Mouse (Mus musculus): Measurements from ENCODE around the gene Spata13.
A peak's percentile ranks its signal among the peaks of the same experiment; 100 is the strongest.

Gene Spata13

GRCm38 (mm10) chr14:60633961-60634864 is at the start of gene Spata13:
Gene Spata13 (plus strand): TSS chr14:60634001.
- DNase-seq (ENCODE audit: low spot score): peak; percentile 98

- DNase-seq (ENCODE audit: low spot score): peak; percentile 58
Observed at GRCm38 (mm10) chr14:60586687-60587453, 46.9 kb upstream of the Spata13 start.

GRCm38 (mm10) chr14:60589001-60589400 is 44.8 kb upstream of the Spata13 start:
- DNase-seq (ENCODE audit: low spot score): no peak

- DNase-seq (ENCODE audit: low spot score): no peak
Observed at GRCm38 (mm10) chr14:60592339-60592738, 41.5 kb upstream of the Spata13 start.

- DNase-seq (ENCODE audit: low spot score): no peak
Observed at GRCm38 (mm10) chr14:60592822-60593221, 41.0 kb upstream of the Spata13 start.

GRCm38 (mm10) chr14:60597571-60597970 is 36.2 kb upstream of the Spata13 start:
- peak; percentile 30 for DNase-seq (ENCODE audit: low spot score)

- DNase-seq (ENCODE audit: low spot score): no peak
Observed at GRCm38 (mm10) chr14:60599044-60599443, 34.8 kb upstream of the Spata13 start.

- no peak for DNase-seq (ENCODE audit: low spot score)
Observed at GRCm38 (mm10) chr14:60605564-60605963, 28.2 kb upstream of the Spata13 start.

- DNase-seq (ENCODE audit: low spot score): no peak
Observed at GRCm38 (mm10) chr14:60606194-60606593, 27.6 kb upstream of the Spata13 start.

GRCm38 (mm10) chr14:60607743-60608142 is 26.1 kb upstream of the Spata13 start:
- DNase-seq (ENCODE audit: low spot score): no peak

GRCm38 (mm10) chr14:60609160-60609559 is 24.6 kb upstream of the Spata13 start:
- DNase-seq (ENCODE audit: low spot score): no peak

GRCm38 (mm10) chr14:60612671-60613070 is 21.1 kb upstream of the Spata13 start:
- peak; percentile 75 for DNase-seq (ENCODE audit: low spot score)

- no peak for DNase-seq (ENCODE audit: low spot score)
Observed at GRCm38 (mm10) chr14:60621076-60621475, 12.7 kb upstream of the Spata13 start.

GRCm38 (mm10) chr14:60625486-60625885 is 8.3 kb upstream of the Spata13 start:
- no peak for DNase-seq (ENCODE audit: low spot score)

- no peak for DNase-seq (ENCODE audit: low spot score)
Observed at GRCm38 (mm10) chr14:60629887-60630460, 3.8 kb upstream of the Spata13 start.

- DNase-seq (ENCODE audit: low spot score): no peak
Observed at GRCm38 (mm10) chr14:60630981-60631380, 2.8 kb upstream of the Spata13 start.

GRCm38 (mm10) chr14:60634877-60635771 is 1.3 kb downstream of the Spata13 start:
- peak; percentile 70 for DNase-seq (ENCODE audit: low spot score)

GRCm38 (mm10) chr14:60635911-60636607 is 2.3 kb downstream of the Spata13 start:
- peak; percentile 77 for DNase-seq (ENCODE audit: low spot score)

- DNase-seq (ENCODE audit: low spot score): no peak
Observed at GRCm38 (mm10) chr14:60636608-60636980, 2.8 kb downstream of the Spata13 start.

GRCm38 (mm10) chr14:60636996-60637395 is 3.2 kb downstream of the Spata13 start:
- no peak for DNase-seq (ENCODE audit: low spot score)

GRCm38 (mm10) chr14:60638159-60638558 is 4.4 kb downstream of the Spata13 start:
- peak; percentile 62 for DNase-seq (ENCODE audit: low spot score)
